8 mouse cellular contexts compared by ENCODE assay signal in the genomic region with DNA sequence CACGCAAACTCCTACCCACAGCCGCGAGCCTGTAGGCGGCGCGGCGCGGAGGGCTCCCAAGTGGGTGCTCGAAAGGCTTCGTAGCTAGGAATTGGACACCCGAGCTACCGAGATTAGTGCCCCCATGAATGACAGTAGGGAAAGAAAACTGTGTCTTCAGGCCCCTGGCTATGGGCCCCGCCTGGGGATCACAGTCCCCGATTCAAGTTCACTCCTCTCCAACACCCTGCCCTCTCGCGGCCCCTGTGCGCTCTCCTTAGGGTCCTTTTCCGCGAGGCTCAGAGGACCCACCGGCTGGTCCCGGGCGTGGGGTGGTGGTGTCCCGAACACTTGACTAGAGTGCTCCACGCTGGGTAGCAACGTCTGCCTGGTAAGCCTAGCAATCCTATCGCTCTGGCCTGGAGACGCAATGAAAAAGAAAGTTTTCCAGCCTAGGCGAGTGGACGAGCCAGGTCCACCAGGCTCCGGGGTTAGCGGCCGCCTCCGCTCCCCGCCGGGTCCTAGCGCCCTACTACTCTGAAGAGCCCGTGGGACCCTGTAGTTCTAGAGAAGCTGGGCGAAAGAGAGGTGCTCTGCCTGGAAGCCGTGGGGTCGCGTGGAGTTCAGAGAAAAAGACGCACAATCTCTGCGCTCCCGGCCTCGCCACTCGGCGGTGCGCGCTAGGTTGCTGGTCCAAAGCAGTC. TPM values are rescaled to one million over a fixed set of nuclear protein-coding genes. Genes with fewer than 3 reads are reported as not detected.
DNase-seq lines count a peak whose midpoint lies in the region; ATAC-seq and TF ChIP-seq lines count a peak whose summit lies in the region.

No protein-coding gene starts in this region.

- DNase-seq in ES-E14 (ENCODE audit: low read depth, low spot score): no peak
- DNase-seq in cerebellum, adult 8-10 months: peak; percentile 47
- peak; percentile 32 to 70 for DNase-seq in frontal cortex, adult 2 months (ENCODE audit: extremely low spot score in 1 of 2, low spot score in 1 of 2)
- peak; percentile 86 for DNase-seq in hindbrain, embryonic 10.5 days (ENCODE audit: low spot score)
- peak; percentile 60 to 73 for DNase-seq in layer of hippocampus, postnatal 10 days (ENCODE audit: low spot score in 2 of 2)
- peak; percentile 84 for DNase-seq in lung, postnatal 0 days (ENCODE audit: low spot score)
- DNase-seq in ovary, postnatal 10 days (ENCODE audit: low spot score): peak; percentile 68
- DNase-seq in thymus, postnatal 25 days: peak; percentile 21

- no peak overlapping the region for H3K27ac ChIP-seq in ES-E14 (ENCODE audit: insufficient read depth, low read depth, low read length, poor library complexity, severe bottlenecking)
- H3K27ac ChIP-seq in hindbrain, embryonic 10.5 days: peak overlapping the region; percentile 84
- H3K27ac ChIP-seq in lung, postnatal 0 days (ENCODE audit: low read length): peak overlapping the region; percentile 85

- in situ Hi-C loops in ES-E14 (cut with MboI; ENCODE audit: low sequenced_read_pairs in 2 of 2, unreplicated experiment in 2 of 2): no loop called here

- WGBS in hindbrain, embryonic 10.5 days: under 1% methylated on average over 49 of the region's 49 CpGs
- 0% methylated on average over 49 of the region's 49 CpGs for WGBS in lung, postnatal 0 days

- TF ChIP-seq EP300 in lung, postnatal 0 days (IDR thresholded peaks at IDR 0.05): no peak

- H3K4me2 ChIP-seq in lung, postnatal 0 days (replicated peaks; ENCODE audit: low read depth, low read length): peak overlapping the region; percentile 95

- peak; percentile 65 for ATAC-seq in lung, postnatal 0 days

- peaks cover 89% of the 10 kb centered on the region for H3K27me3 ChIP-seq in hindbrain, embryonic 10.5 days (ENCODE audit: insufficient read depth, poor library complexity, severe bottlenecking)
- H3K27me3 ChIP-seq in lung, postnatal 0 days (replicated peaks; ENCODE audit: insufficient read depth, low read length): no peaks in the 10 kb centered on the region

- no peaks in the 10 kb centered on the region for H3K36me3 ChIP-seq in ES-E14 (ENCODE audit: control insufficient read depth, insufficient read depth, low read length, poor library complexity, severe bottlenecking)
- H3K36me3 ChIP-seq in hindbrain, embryonic 10.5 days: no peaks in the 10 kb centered on the region
- no peaks in the 10 kb centered on the region for H3K36me3 ChIP-seq in lung, postnatal 0 days (ENCODE audit: insufficient read depth, low read length)

- H3K4me3 ChIP-seq in ES-E14 (ENCODE audit: insufficient read depth in 1 of 2, low read depth in 1 of 2, low read length in 2 of 2, poor library complexity in 1 of 2, severe bottlenecking in 1 of 2): peak overlapping the region; percentile 52 to 64
- H3K4me3 ChIP-seq in hindbrain, embryonic 10.5 days: peak overlapping the region; percentile 67
- peak overlapping the region; percentile 75 for H3K4me3 ChIP-seq in lung, postnatal 0 days (ENCODE audit: low read depth, low read length)

- H3K4me1 ChIP-seq in ES-E14 (ENCODE audit: control insufficient read depth in 2 of 2, insufficient read depth in 2 of 2, low read length in 2 of 2, poor library complexity in 1 of 2): peaks cover 3 to 9% of the 10 kb centered on the region in 2 experiments; a peak in 1 of 4 replicates
- peaks cover 35% of the 10 kb centered on the region for H3K4me1 ChIP-seq in hindbrain, embryonic 10.5 days (replicated peaks)
- H3K4me1 ChIP-seq in lung, postnatal 0 days (ENCODE audit: insufficient read depth, low read depth, low read length): no peaks in the 10 kb centered on the region

- TF ChIP-seq CTCF in lung, postnatal 0 days (IDR thresholded peaks at IDR 0.05): peak; percentile 61

- no peaks in the 10 kb centered on the region for H3K9me3 ChIP-seq in ES-E14 (ENCODE audit: control insufficient read depth, insufficient read depth, low read depth, low read length)
- no peaks in the 10 kb centered on the region for H3K9me3 ChIP-seq in hindbrain, embryonic 10.5 days
- no peaks in the 10 kb centered on the region for H3K9me3 ChIP-seq in lung, postnatal 0 days (ENCODE audit: low read length)

- peak overlapping the region; percentile 55 for H3K9ac ChIP-seq in ES-E14 (ENCODE audit: insufficient read depth, low read depth, low read length, poor library complexity, severe bottlenecking)
- H3K9ac ChIP-seq in lung, postnatal 0 days (replicated peaks; ENCODE audit: low read depth): peak overlapping the region; percentile 43

TF ChIP-seq in ES-E14, 5 proteins besides CTCF, POLR2A, EP300 and RAD21:
- TF ChIP-seq ZC3H11A (IDR thresholded peaks at IDR 0.05; ENCODE audit: borderline replicate concordance, low read depth, low read length) (no peak), HCFC1 (IDR thresholded peaks at IDR 0.05; ENCODE audit: borderline replicate concordance, insufficient read depth, low read length) (no peak), MAFK (IDR thresholded peaks at IDR 0.05; ENCODE audit: insufficient read depth, low read depth, low read length) (no peak)

RNA-seq across cellular contexts. Expression of a gene that starts 0.9 kb away (rescaled TPM):
- 2.0 and 2.5 TPM in 2 replicates for total RNA-seq in ES-E14 (2012; rRNA removed)
- 5.3 and 5.7 TPM in 2 replicates for polyA plus RNA-seq in frontal cortex, adult 2 months (2012; rRNA removed)
- polyA plus RNA-seq in hindbrain, embryonic 10.5 days (2016; fragmentation: Nextera tagmentation; extraction: Ambion mirVana): 0.43 and 0.54 TPM in 2 replicates
- total RNA-seq in layer of hippocampus, postnatal 10 days (2021): 10 to 100 TPM in 1 of 2 experiments, 1 to 10 TPM in 1; 8.8 to 10.1 TPM
- polyA plus RNA-seq in lung, postnatal 0 days (2015; fragmentation: Nextera tagmentation; extraction: Ambion mirVana): 28.9 and 29.8 TPM in 2 replicates
